Mouse (Mus musculus) layer of hippocampus, postnatal 14 days (tissue): ENCODE measurements at regions not wholly inside any gene's neighbourhood (a gene's known extent, or its start where the extent isn't known, plus 50 kb on each side); places are given as distances from the start of the nearest gene placed in this dataset.

ENCODE experiments used
- DNase-seq, 2 experiments: peaks; one replicate each; pipeline ENCODE4 v3.0.0; 2021 to 2022; ENCODE audit warnings: low spot score in 2 of 2, mixed read lengths in 1 of 2

GRCm38 (mm10) chr16:93028016-93028415 lies 202.1 kb upstream of the Runx1 start:
- DNase-seq = no peak

- DNase-seq = no peak
These were observed 200.2 kb upstream of the Runx1 start for GRCm38 (mm10) chr16:93026094-93026648.

GRCm38 (mm10) chr16:93019800-93020555 lies 194.0 kb upstream of the Runx1 start:
- no peak for DNase-seq

GRCm38 (mm10) chr16:93018766-93019165 lies 192.8 kb upstream of the Runx1 start:
- DNase-seq = no peak

GRCm38 (mm10) chr16:93017025-93017424 lies 191.1 kb upstream of the Runx1 start:
- no peak for DNase-seq

GRCm38 (mm10) chr16:93015636-93016035 lies 189.7 kb upstream of the Runx1 start:
- DNase-seq = no peak

- no peak for DNase-seq
These were observed 189.0 kb upstream of the Runx1 start for GRCm38 (mm10) chr16:93014991-93015390.

GRCm38 (mm10) chr16:93013881-93014280 lies 187.9 kb upstream of the Runx1 start:
- no peak for DNase-seq

- no peak for DNase-seq
These were observed 187.3 kb upstream of the Runx1 start for GRCm38 (mm10) chr16:93013256-93013655.

- DNase-seq = no peak
These were observed 185.5 kb upstream of the Runx1 start for GRCm38 (mm10) chr16:93011474-93011873.

- DNase-seq = no peak
These were observed 180.5 kb upstream of the Runx1 start for GRCm38 (mm10) chr16:93006321-93006984.

GRCm38 (mm10) chr16:93005470-93005869 lies 179.5 kb upstream of the Runx1 start:
- DNase-seq = no peak

- no peak for DNase-seq
These were observed 177.9 kb upstream of the Runx1 start for GRCm38 (mm10) chr16:93003830-93004229.

GRCm38 (mm10) chr16:92998689-92999088 lies 172.7 kb upstream of the Runx1 start:
- DNase-seq = no peak

- DNase-seq = no peak
These were observed 171.7 kb upstream of the Runx1 start for GRCm38 (mm10) chr16:92997636-92998035.

GRCm38 (mm10) chr16:92995993-92996350 lies 170.0 kb upstream of the Runx1 start:
- no peak for DNase-seq

- no peak for DNase-seq
These were observed 169.4 kb upstream of the Runx1 start for GRCm38 (mm10) chr16:92995132-92995992.

GRCm38 (mm10) chr16:92992876-92993275 lies 166.9 kb upstream of the Runx1 start:
- no peak for DNase-seq

- DNase-seq = peak in 1 of 2 experiments; percentile 39
These were observed 165.5 kb upstream of the Runx1 start for GRCm38 (mm10) chr16:92991405-92991804.

GRCm38 (mm10) chr16:92988416-92988815 lies 162.5 kb upstream of the Runx1 start:
- DNase-seq = no peak

- no peak for DNase-seq
These were observed 162.1 kb upstream of the Runx1 start for GRCm38 (mm10) chr16:92988000-92988399.

- no peak for DNase-seq
These were observed 159.8 kb upstream of the Runx1 start for GRCm38 (mm10) chr16:92985768-92986167.
